Comparison of ENCODE assay signal across 17 mouse cellular contexts in the genomic region with DNA sequence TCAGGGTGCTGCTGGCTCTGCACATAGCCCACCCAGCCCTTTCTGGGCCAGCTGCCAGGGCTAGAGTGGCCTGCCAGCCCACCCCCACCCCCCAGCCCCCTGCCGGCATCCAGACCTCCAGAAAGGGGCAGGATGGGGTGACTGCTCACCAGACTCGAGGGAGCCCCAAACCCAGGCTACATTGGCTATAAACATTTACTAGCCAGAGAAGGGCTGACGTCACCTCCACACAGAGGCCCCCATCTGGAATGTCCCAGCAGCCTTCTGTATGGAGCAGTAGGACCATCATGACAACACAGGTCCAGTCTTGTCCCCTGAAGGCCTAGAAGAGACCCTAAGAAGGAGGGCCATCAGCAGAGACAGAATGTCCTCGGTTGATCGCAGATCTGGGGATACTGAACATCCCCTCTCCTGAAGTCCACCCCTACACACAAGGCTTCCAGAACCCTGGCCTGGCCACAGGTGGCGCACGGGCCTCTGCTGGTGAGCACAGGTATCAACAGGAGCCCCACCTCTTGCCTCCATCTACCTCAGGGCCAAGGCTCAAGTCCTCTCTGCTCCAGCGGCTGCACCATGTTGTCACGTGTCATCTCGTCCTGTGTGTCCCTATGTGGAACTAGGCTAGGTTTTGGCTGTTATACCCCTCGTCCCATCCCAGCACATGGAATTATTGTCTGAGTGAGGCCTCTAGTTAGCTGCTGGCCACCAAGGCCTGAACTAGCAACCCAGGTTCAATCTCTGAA. TPM values are rescaled to one million over a fixed set of nuclear protein-coding genes. Genes with fewer than 3 reads are reported as not detected.
A peak's percentile ranks its signal among the peaks of the same experiment; 100 is the strongest.
DNase-seq lines count a peak whose midpoint lies in the region; ATAC-seq and TF ChIP-seq lines count a peak whose summit lies in the region.
"Had no signal": no experiment of that assay in that cellular context is flagged by ENCODE, and none has a peak within 500 bp of the region (broad histone marks: within the 10 kb centered on the region; RNA-seq: fewer than 3 reads in every experiment).

No protein-coding gene starts in this region.

- H3K4me1 ChIP-seq in heart, embryonic 16.5 days (ENCODE audit: control insufficient read depth, insufficient read depth, low read length) = peaks cover 39% of the 10 kb centered on the region
- peaks cover 38% of the 10 kb centered on the region for H3K4me1 ChIP-seq in heart, embryonic 10.5 days
- peaks cover 7% of the 10 kb centered on the region for H3K4me1 ChIP-seq in liver, postnatal 0 days (ENCODE audit: insufficient read depth)
- H3K4me1 ChIP-seq in liver, embryonic 12.5 days = peaks cover 31% of the 10 kb centered on the region
- H3K4me1 ChIP-seq in intestine, postnatal 0 days (replicated peaks; ENCODE audit: control insufficient read depth, insufficient read depth, low read length) = peaks cover 9% of the 10 kb centered on the region
- peaks cover 16% of the 10 kb centered on the region for H3K4me1 ChIP-seq in midbrain, embryonic 13.5 days (replicated peaks)

- H3K36me3 ChIP-seq in heart, embryonic 16.5 days (ENCODE audit: control insufficient read depth, insufficient read depth) = peaks cover 29% of the 10 kb centered on the region
- peaks cover 57% of the 10 kb centered on the region for H3K36me3 ChIP-seq in heart, embryonic 10.5 days
- peaks cover 18% of the 10 kb centered on the region; the same call in 1 of the 2 replicates for H3K36me3 ChIP-seq in liver, postnatal 0 days (replicated peaks; ENCODE audit: insufficient read depth, low read length)
- peaks cover 47% of the 10 kb centered on the region for H3K36me3 ChIP-seq in liver, embryonic 12.5 days
- H3K36me3 ChIP-seq in intestine, postnatal 0 days (ENCODE audit: control insufficient read depth, insufficient read depth) = peaks cover 32% of the 10 kb centered on the region
- H3K36me3 ChIP-seq in midbrain, embryonic 13.5 days = peaks cover 49% of the 10 kb centered on the region

- H3K27ac ChIP-seq in heart, embryonic 16.5 days (ENCODE audit: low read length) = no peak overlapping the region
- H3K27ac ChIP-seq in heart, embryonic 10.5 days = no peak overlapping the region; the same call in 1 of the 2 replicates
- H3K27ac ChIP-seq in liver, postnatal 0 days (ENCODE audit: low read depth) = no peak overlapping the region
- no peak overlapping the region for H3K27ac ChIP-seq in liver, embryonic 12.5 days
- H3K27ac ChIP-seq in intestine, postnatal 0 days (ENCODE audit: low read depth, low read length) = no peak overlapping the region
- no peak overlapping the region for H3K27ac ChIP-seq in midbrain, embryonic 13.5 days
- H3K27ac ChIP-seq: forebrain, embryonic 12.5 days; midbrain, embryonic 10.5 days had no signal

- H3K4me2 ChIP-seq in heart, embryonic 16.5 days (ENCODE audit: low read depth, low read length) = no peak overlapping the region
- H3K4me2 ChIP-seq in liver, postnatal 0 days (ENCODE audit: low read depth, low read length) = no peak overlapping the region
- no peak overlapping the region for H3K4me2 ChIP-seq in liver, embryonic 12.5 days
- H3K4me2 ChIP-seq in intestine, postnatal 0 days (replicated peaks; ENCODE audit: low read depth) = no peak overlapping the region
- H3K4me2 ChIP-seq in midbrain, embryonic 13.5 days (replicated peaks) = no peak overlapping the region
- H3K4me2 ChIP-seq: forebrain, embryonic 12.5 days had no signal

- H3K9ac ChIP-seq in heart, embryonic 16.5 days (ENCODE audit: low read length) = peak overlapping the region; percentile 1; the same call in 1 of the 2 replicates
- no peak overlapping the region for H3K9ac ChIP-seq in liver, postnatal 0 days (replicated peaks)
- no peak overlapping the region for H3K9ac ChIP-seq in liver, embryonic 12.5 days
- H3K9ac ChIP-seq in intestine, postnatal 0 days (ENCODE audit: low read depth, low read length) = no peak overlapping the region
- H3K9ac ChIP-seq in midbrain, embryonic 13.5 days (replicated peaks) = no peak overlapping the region
- H3K9ac ChIP-seq: forebrain, embryonic 12.5 days had no signal

- 75% methylated on average over 11 of the region's 11 CpGs for WGBS in heart, embryonic 16.5 days
- WGBS in heart, embryonic 10.5 days = 83% methylated on average over 11 of the region's 11 CpGs
- 85% methylated on average over 11 of the region's 11 CpGs for WGBS in liver, postnatal 0 days (ENCODE audit: insufficient replicate concordance)
- WGBS in liver, embryonic 12.5 days (ENCODE audit: insufficient replicate concordance) = 79% methylated on average over 11 of the region's 11 CpGs
- WGBS in intestine, postnatal 0 days = 67% methylated on average over 11 of the region's 11 CpGs
- WGBS in midbrain, embryonic 13.5 days = 90% methylated on average over 11 of the region's 11 CpGs

- no peak for ATAC-seq in heart, embryonic 16.5 days (replicated peaks; ENCODE audit: extremely low read depth, insufficient read depth, low FRiP score)
- ATAC-seq in liver, postnatal 0 days = no peak
- no peak for ATAC-seq in liver, embryonic 12.5 days
- ATAC-seq in intestine, postnatal 0 days = no peak
- peak; percentile 23; the same call in 1 of the 2 replicates for ATAC-seq in megakaryocyte progenitor cell, adult 5-6 weeks (replicated peaks; ENCODE audit: poor library complexity)
- ATAC-seq in midbrain, embryonic 13.5 days = no peak

- no peak overlapping the region for H3K4me3 ChIP-seq in heart, embryonic 16.5 days (ENCODE audit: low read length)
- H3K4me3 ChIP-seq in heart, embryonic 10.5 days = no peak overlapping the region
- H3K4me3 ChIP-seq in liver, postnatal 0 days (ENCODE audit: low read depth, low read length) = no peak overlapping the region
- H3K4me3 ChIP-seq in liver, embryonic 12.5 days = no peak overlapping the region
- H3K4me3 ChIP-seq in intestine, postnatal 0 days (ENCODE audit: low read depth, low read length) = no peak overlapping the region
- H3K4me3 ChIP-seq in midbrain, embryonic 13.5 days (replicated peaks) = no peak overlapping the region
- H3K4me3 ChIP-seq: forebrain, embryonic 12.5 days; midbrain, embryonic 10.5 days had no signal

- no peak for DNase-seq in heart, embryonic 10.5 days (ENCODE audit: low spot score)
- no peak for DNase-seq in liver, postnatal 0 days
- DNase-seq in embryo, embryonic 9.5 days (ENCODE audit: extremely low spot score) = no peak
- DNase-seq: cerebellum, adult 11 months; kidney, adult 11 months; kidney, postnatal 4 days; lung, postnatal 14 days; thymus, postnatal 4 days had no signal

- no peak for TF ChIP-seq EP300 in liver, postnatal 0 days (IDR thresholded peaks at IDR 0.05; ENCODE audit: low read depth)

- H3K27me3 ChIP-seq in heart, embryonic 16.5 days (ENCODE audit: control insufficient read depth, insufficient read depth, low read length) = no peaks in the 10 kb centered on the region
- no peaks in the 10 kb centered on the region for H3K27me3 ChIP-seq in heart, embryonic 10.5 days (ENCODE audit: insufficient read depth, poor library complexity, severe bottlenecking)
- peaks cover 5% of the 10 kb centered on the region; the same call in 1 of the 2 replicates for H3K27me3 ChIP-seq in liver, postnatal 0 days (ENCODE audit: insufficient read depth, low read length)
- H3K27me3 ChIP-seq in liver, embryonic 12.5 days (replicated peaks) = peaks cover 19% of the 10 kb centered on the region
- H3K27me3 ChIP-seq in intestine, postnatal 0 days (replicated peaks; ENCODE audit: control insufficient read depth, insufficient read depth, low read length) = no peaks in the 10 kb centered on the region
- H3K27me3 ChIP-seq in midbrain, embryonic 13.5 days = no peaks in the 10 kb centered on the region

- peak; percentile 21; the same call in 1 of the 2 replicates for TF ChIP-seq CTCF in liver, postnatal 0 days (IDR thresholded peaks at IDR 0.05; ENCODE audit: low read depth)
- peak; percentile 49 for TF ChIP-seq CTCF in intestine, postnatal 0 days (IDR thresholded peaks at IDR 0.05; ENCODE audit: low read depth)

- H3K9me3 ChIP-seq in heart, embryonic 16.5 days (replicated peaks; ENCODE audit: control insufficient read depth, low read length) = peaks cover 5% of the 10 kb centered on the region; the same call in 1 of the 2 replicates
- H3K9me3 ChIP-seq in heart, embryonic 10.5 days = no peaks in the 10 kb centered on the region
- no peaks in the 10 kb centered on the region for H3K9me3 ChIP-seq in liver, postnatal 0 days (ENCODE audit: low read length)
- no peaks in the 10 kb centered on the region for H3K9me3 ChIP-seq in liver, embryonic 12.5 days (replicated peaks)
- no peaks in the 10 kb centered on the region for H3K9me3 ChIP-seq in intestine, postnatal 0 days (ENCODE audit: control insufficient read depth)
- H3K9me3 ChIP-seq in midbrain, embryonic 13.5 days = no peaks in the 10 kb centered on the region
- H3K9me3 ChIP-seq: forebrain, embryonic 12.5 days; midbrain, embryonic 10.5 days had no signal

RNA-seq across cellular contexts. Expression of a gene that starts 5.8 kb away (rescaled TPM):
- 12.8 and 14.6 TPM in 2 replicates for polyA plus RNA-seq in heart, embryonic 16.5 days (2015; fragmentation: Nextera tagmentation; extraction: Ambion mirVana)
- 10.2 and 12.7 TPM in 2 replicates for polyA plus RNA-seq in heart, embryonic 10.5 days (2016; fragmentation: Nextera tagmentation; extraction: Ambion mirVana)
- polyA plus RNA-seq in liver, postnatal 0 days (2015; fragmentation: Nextera tagmentation; extraction: Ambion mirVana) = 3.3 and 4.1 TPM in 2 replicates
- 3.8 and 4.0 TPM in 2 replicates for polyA plus RNA-seq in liver, embryonic 12.5 days (2016; fragmentation: Nextera tagmentation; extraction: Ambion mirVana)
- polyA plus RNA-seq in intestine, postnatal 0 days (2015; fragmentation: Nextera tagmentation; extraction: Ambion mirVana) = 9.6 and 13.4 TPM in 2 replicates
- 8.5 and 12.5 TPM in 2 replicates for total RNA-seq in megakaryocyte progenitor cell, adult 5-6 weeks (2015)
- 4.2 and 6.5 TPM in 2 replicates for total RNA-seq in megakaryocyte progenitor cell, adult 5-6 weeks (2017)
- polyA plus RNA-seq in midbrain, embryonic 13.5 days (2015; fragmentation: Nextera tagmentation; extraction: Ambion mirVana) = 15.5 and 18.2 TPM in 2 replicates

RNA-seq across cellular contexts. Expression of a gene that starts 6.0 kb away (rescaled TPM):
- polyA plus RNA-seq in heart, embryonic 16.5 days (2015; fragmentation: Nextera tagmentation; extraction: Ambion mirVana) = 1,043 and 1,129 TPM in 2 replicates
- 518 and 632 TPM in 2 replicates for polyA plus RNA-seq in heart, embryonic 10.5 days (2016; fragmentation: Nextera tagmentation; extraction: Ambion mirVana)
- polyA plus RNA-seq in liver, postnatal 0 days (2015; fragmentation: Nextera tagmentation; extraction: Ambion mirVana) = 281 and 298 TPM in 2 replicates
- polyA plus RNA-seq in liver, embryonic 12.5 days (2016; fragmentation: Nextera tagmentation; extraction: Ambion mirVana) = 265 and 282 TPM in 2 replicates
- 660 and 718 TPM in 2 replicates for polyA plus RNA-seq in intestine, postnatal 0 days (2015; fragmentation: Nextera tagmentation; extraction: Ambion mirVana)
- total RNA-seq in megakaryocyte progenitor cell, adult 5-6 weeks (2015) = 102 and 151 TPM in 2 replicates
- total RNA-seq in megakaryocyte progenitor cell, adult 5-6 weeks (2017) = 92.1 and 131 TPM in 2 replicates
- 465 and 479 TPM in 2 replicates for polyA plus RNA-seq in midbrain, embryonic 13.5 days (2015; fragmentation: Nextera tagmentation; extraction: Ambion mirVana)

RNA-seq across cellular contexts. Expression of a gene that starts 33.7 kb away (rescaled TPM):
- 21.2 and 23.9 TPM in 2 replicates for polyA plus RNA-seq in heart, embryonic 16.5 days (2015; fragmentation: Nextera tagmentation; extraction: Ambion mirVana)
- 3.3 and 7.4 TPM in 2 replicates for polyA plus RNA-seq in heart, embryonic 10.5 days (2016; fragmentation: Nextera tagmentation; extraction: Ambion mirVana)
- 1.2 and 2.2 TPM in 2 replicates for polyA plus RNA-seq in liver, postnatal 0 days (2015; fragmentation: Nextera tagmentation; extraction: Ambion mirVana)
- polyA plus RNA-seq in liver, embryonic 12.5 days (2016; fragmentation: Nextera tagmentation; extraction: Ambion mirVana) = 3.2 and 4.1 TPM in 2 replicates
- polyA plus RNA-seq in intestine, postnatal 0 days (2015; fragmentation: Nextera tagmentation; extraction: Ambion mirVana) = 20.6 and 21.0 TPM in 2 replicates
- total RNA-seq in megakaryocyte progenitor cell, adult 5-6 weeks (2015) = not detected in 2 replicates
- not detected in 2 replicates for total RNA-seq in megakaryocyte progenitor cell, adult 5-6 weeks (2017)
- polyA plus RNA-seq in midbrain, embryonic 13.5 days (2015; fragmentation: Nextera tagmentation; extraction: Ambion mirVana) = 2.9 and 4.0 TPM in 2 replicates
- total RNA-seq: granulocyte monocyte progenitor cell, adult 5-6 weeks; hematopoietic stem cell, adult 5-6 weeks had no signal

RNA-seq across cellular contexts. Expression of a gene that starts 41.0 kb away (rescaled TPM):
- polyA plus RNA-seq in heart, embryonic 16.5 days (2015; fragmentation: Nextera tagmentation; extraction: Ambion mirVana) = 31.7 and 34.9 TPM in 2 replicates
- polyA plus RNA-seq in heart, embryonic 10.5 days (2016; fragmentation: Nextera tagmentation; extraction: Ambion mirVana) = 39.6 and 41.4 TPM in 2 replicates
- 9.1 TPM in 2 replicates for polyA plus RNA-seq in liver, postnatal 0 days (2015; fragmentation: Nextera tagmentation; extraction: Ambion mirVana)
- 24.1 and 24.6 TPM in 2 replicates for polyA plus RNA-seq in liver, embryonic 12.5 days (2016; fragmentation: Nextera tagmentation; extraction: Ambion mirVana)
- 16.1 and 16.6 TPM in 2 replicates for polyA plus RNA-seq in intestine, postnatal 0 days (2015; fragmentation: Nextera tagmentation; extraction: Ambion mirVana)
- 11.2 and 11.7 TPM in 2 replicates for total RNA-seq in megakaryocyte progenitor cell, adult 5-6 weeks (2015)
- 19.2 and 20.4 TPM in 2 replicates for total RNA-seq in megakaryocyte progenitor cell, adult 5-6 weeks (2017)
- polyA plus RNA-seq in midbrain, embryonic 13.5 days (2015; fragmentation: Nextera tagmentation; extraction: Ambion mirVana) = 63.7 TPM in 2 replicates

RNA-seq across cellular contexts. Expression of a gene that starts 46.5 kb away (rescaled TPM):
- 0.59 and 1.2 TPM in 2 replicates for polyA plus RNA-seq in heart, embryonic 16.5 days (2015; fragmentation: Nextera tagmentation; extraction: Ambion mirVana)
- 1.3 and 2.1 TPM in 2 replicates for polyA plus RNA-seq in heart, embryonic 10.5 days (2016; fragmentation: Nextera tagmentation; extraction: Ambion mirVana)
- polyA plus RNA-seq in liver, postnatal 0 days (2015; fragmentation: Nextera tagmentation; extraction: Ambion mirVana) = 0.20 and 0.23 TPM in 2 replicates
- polyA plus RNA-seq in liver, embryonic 12.5 days (2016; fragmentation: Nextera tagmentation; extraction: Ambion mirVana) = 1.1 and 1.2 TPM in 2 replicates
- polyA plus RNA-seq in intestine, postnatal 0 days (2015; fragmentation: Nextera tagmentation; extraction: Ambion mirVana) = 0.25 and 0.51 TPM in 2 replicates
- total RNA-seq in megakaryocyte progenitor cell, adult 5-6 weeks (2015) = 2.0 and 3.2 TPM in 2 replicates
- total RNA-seq in megakaryocyte progenitor cell, adult 5-6 weeks (2017) = 0.92 and 1.6 TPM in 2 replicates
- polyA plus RNA-seq in midbrain, embryonic 13.5 days (2015; fragmentation: Nextera tagmentation; extraction: Ambion mirVana) = 1.7 and 1.9 TPM in 2 replicates
- total RNA-seq: hematopoietic stem cell, adult 5-6 weeks had no signal
